Mouse (Mus musculus): ENCODE results near the gene Tnnt3.

- TF ChIP-seq POLR2A (IDR thresholded peaks at IDR 0.05; ENCODE audit: low read depth, low read length) (no peak), CTCF (IDR thresholded peaks at IDR 0.05; ENCODE audit: extremely low read depth, insufficient read depth, insufficient read length, insufficient replicate concordance) (no peak)
Observed at GRCm38 (mm10) chr7:142483136-142483535, 15.5 kb upstream of the Tnnt3 start.
